19 mouse cellular contexts compared by ENCODE assay signal in the genomic region with DNA sequence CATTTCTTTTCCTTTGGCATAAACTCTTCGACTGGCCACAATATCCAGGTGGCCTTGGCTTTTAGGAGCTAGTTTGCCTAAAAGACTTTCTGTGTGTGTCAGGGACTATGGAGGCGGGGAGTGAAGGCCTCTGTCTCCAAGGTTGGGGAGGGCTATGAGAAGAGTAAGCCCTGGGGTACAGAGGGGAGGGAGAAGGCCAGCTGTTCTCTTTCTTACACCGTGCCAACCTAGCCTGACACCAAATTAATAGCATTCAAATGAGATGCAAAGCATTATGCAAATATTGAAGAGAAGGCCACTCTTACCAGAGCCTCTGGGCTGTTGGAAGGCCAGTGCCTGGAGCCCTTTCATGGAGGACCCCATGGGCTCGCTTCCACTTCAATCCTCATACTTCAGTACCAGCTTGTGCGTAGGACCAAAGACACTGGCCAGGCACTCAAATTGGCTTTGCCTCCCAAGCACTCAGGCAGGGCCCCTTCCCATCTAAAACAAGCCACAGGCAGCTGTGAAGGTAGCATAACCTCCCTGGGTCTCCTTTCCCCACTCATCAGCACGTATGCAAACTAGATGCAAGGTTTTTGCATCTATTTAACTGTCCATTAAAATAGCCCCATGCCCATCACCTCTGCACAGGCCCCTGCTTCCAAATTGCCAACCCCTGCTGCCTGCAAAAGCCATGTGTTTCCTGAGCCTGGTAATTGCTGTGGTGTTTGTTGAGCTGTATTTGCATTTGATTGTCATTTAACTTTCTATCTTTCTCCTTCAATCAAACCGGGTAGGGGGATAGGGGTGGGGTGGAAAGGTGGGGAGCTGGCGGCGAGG. TPM values are rescaled to one million over a fixed set of nuclear protein-coding genes. Genes with fewer than 3 reads are reported as not detected.
DNase-seq lines count a peak whose midpoint lies in the region; ATAC-seq and TF ChIP-seq lines count a peak whose summit lies in the region.
"Had no signal": no experiment of that assay in that cellular context is flagged by ENCODE, and none has a peak within 500 bp of the region (broad histone marks: within the 10 kb centered on the region; RNA-seq: fewer than 3 reads in every experiment).

No protein-coding gene starts in this region.

- peak; percentile 49 for ATAC-seq in forebrain, postnatal 0 days
- peak; percentile 77 for ATAC-seq in midbrain, embryonic 14.5 days (ENCODE audit: low FRiP score, low TSS enrichment)
- ATAC-seq: liver, postnatal 0 days had no signal

- H3K4me2 ChIP-seq in CH12.LX (ENCODE audit: insufficient read depth, low read depth, poor library complexity, severe bottlenecking) = no peak overlapping the region
- H3K4me2 ChIP-seq in forebrain, postnatal 0 days (ENCODE audit: low read depth) = no peak overlapping the region
- H3K4me2 ChIP-seq in midbrain, embryonic 14.5 days (ENCODE audit: low read length) = peak overlapping the region; percentile 9; the same call in 1 of the 2 replicates
- H3K4me2 ChIP-seq: heart, embryonic 11.5 days; stomach, embryonic 15.5 days had no signal

- TF ChIP-seq POLR2A in CH12.LX (IDR thresholded peaks at IDR 0.05; ENCODE audit: low read depth, low read length) = no peak

- H3K27ac ChIP-seq in CH12.LX (ENCODE audit: insufficient read depth, low read depth) = no peak overlapping the region
- peak overlapping the region; percentile 46 for H3K27ac ChIP-seq in forebrain, postnatal 0 days (ENCODE audit: low read depth, low read length)
- peak overlapping the region; percentile 82 for H3K27ac ChIP-seq in midbrain, embryonic 14.5 days (replicated peaks; ENCODE audit: low read depth, low read length)
- H3K27ac ChIP-seq in layer of hippocampus, adult 2 months = no peak overlapping the region
- H3K27ac ChIP-seq: stomach, embryonic 15.5 days had no signal

- WGBS in forebrain, postnatal 0 days = 16% methylated on average over 9 of the region's 9 CpGs
- WGBS in midbrain, embryonic 14.5 days = 23% methylated on average over 9 of the region's 9 CpGs

- no peaks in the 10 kb centered on the region for H3K36me3 ChIP-seq in CH12.LX (replicated peaks in 1 of 2; ENCODE audit: control insufficient read depth in 1 of 2, insufficient read depth in 1 of 2, low read length in 1 of 2)
- no peaks in the 10 kb centered on the region for H3K36me3 ChIP-seq in forebrain, postnatal 0 days (ENCODE audit: insufficient read depth)
- H3K36me3 ChIP-seq in midbrain, embryonic 14.5 days (ENCODE audit: control insufficient read depth, insufficient read depth, low read length) = no peaks in the 10 kb centered on the region
- H3K36me3 ChIP-seq: stomach, embryonic 15.5 days had no signal

- peaks cover 8% of the 10 kb centered on the region for H3K9me3 ChIP-seq in CH12.LX (replicated peaks; ENCODE audit: low read length)
- H3K9me3 ChIP-seq in forebrain, postnatal 0 days (ENCODE audit: low read length) = no peaks in the 10 kb centered on the region
- no peaks in the 10 kb centered on the region for H3K9me3 ChIP-seq in midbrain, embryonic 14.5 days (ENCODE audit: control insufficient read depth, low read length)
- H3K9me3 ChIP-seq: stomach, embryonic 15.5 days had no signal

- DNase-seq in adrenal gland, adult (ENCODE audit: inconsistent age in 2 of 2, low spot score in 1 of 2) = peak; percentile 53 to 73
- DNase-seq in adrenal gland, postnatal 4 days (ENCODE audit: low spot score in 2 of 2) = no peak
- peak; percentile 38 for DNase-seq in CH12.LX (ENCODE audit: extremely low read depth)
- DNase-seq in forebrain, postnatal 0 days = no peak
- peak; percentile 64 for DNase-seq in midbrain, embryonic 14.5 days
- no peak for DNase-seq in layer of hippocampus, postnatal 36 days
- DNase-seq in T-cell, adult 2 months (ENCODE audit: low spot score) = no peak
- DNase-seq in layer of hippocampus, adult 2 months (ENCODE audit: low spot score in 2 of 2) = no peak
- DNase-seq: cerebellum, adult 8-10 months; gastrocnemius, postnatal 10 days; heart, postnatal 36 days; kidney, adult 11 months; kidney, postnatal 4 days; liver, postnatal 0 days; lung, postnatal 4 days; right cerebral cortex, postnatal 4 days; thymus, postnatal 36 days had no signal

- H3K9ac ChIP-seq in CH12.LX (ENCODE audit: insufficient read depth, low read depth) = no peak overlapping the region
- H3K9ac ChIP-seq in forebrain, postnatal 0 days = no peak overlapping the region
- H3K9ac ChIP-seq in midbrain, embryonic 14.5 days (replicated peaks; ENCODE audit: low read length) = no peak overlapping the region; the same call in 1 of the 2 replicates
- H3K9ac ChIP-seq: liver, postnatal 0 days; stomach, embryonic 15.5 days had no signal

- no peak for TF ChIP-seq EP300 in CH12.LX (IDR thresholded peaks at IDR 0.05; ENCODE audit: low read length)

- H3K27me3 ChIP-seq in CH12.LX (replicated peaks) = peaks cover 16% of the 10 kb centered on the region
- H3K27me3 ChIP-seq in forebrain, postnatal 0 days (ENCODE audit: insufficient read depth, low read length) = no peaks in the 10 kb centered on the region
- H3K27me3 ChIP-seq in midbrain, embryonic 14.5 days (ENCODE audit: control insufficient read depth, insufficient read depth, low read length) = no peaks in the 10 kb centered on the region

- in situ Hi-C loops in CH12.LX (cut with MboI; ENCODE audit: low pct_ligation_motif_present, low pct_unique_long_range_greater_than_20kb, low sequenced_read_pairs) = no loop called here

- dilution Hi-C loops in CH12.LX (cut with MboI; ENCODE audit: extremely low pct_ligation_motif_present, extremely low pct_unique_long_range_greater_than_20kb, low sequenced_read_pairs) = no loop called here

- H3K4me1 ChIP-seq in CH12.LX (ENCODE audit: control insufficient read depth in 1 of 2, insufficient read depth in 2 of 2) = peaks cover 0 to 26% of the 10 kb centered on the region in 2 experiments; a peak in 2 of 4 replicates
- H3K4me1 ChIP-seq in forebrain, postnatal 0 days (ENCODE audit: insufficient read depth) = peaks cover 17% of the 10 kb centered on the region; the same call in 1 of the 2 replicates
- peaks cover 50% of the 10 kb centered on the region for H3K4me1 ChIP-seq in midbrain, embryonic 14.5 days (ENCODE audit: control insufficient read depth, insufficient read depth, low read length)

- no peak for TF ChIP-seq CTCF in CH12.LX (conservative IDR thresholded peaks at IDR 0.05 in 1 of 2, IDR thresholded peaks at IDR 0.05 in 1 of 2; ENCODE audit: low read depth in 2 of 2, low read length in 2 of 2)
- TF ChIP-seq CTCF in forebrain, postnatal 0 days (IDR thresholded peaks at IDR 0.05; ENCODE audit: low read depth) = no peak
- no peak for TF ChIP-seq CTCF in layer of hippocampus, adult 2 months (conservative IDR thresholded peaks at IDR 0.05)

- no peaks in the 10 kb centered on the region for H3K79me2 ChIP-seq in CH12.LX (replicated peaks; ENCODE audit: control insufficient read depth, extremely low read depth, insufficient read depth, poor library complexity, severe bottlenecking)

- no peak overlapping the region for H3K4me3 ChIP-seq in CH12.LX (replicated peaks in 1 of 3; ENCODE audit: low read depth in 2 of 3, low read length in 2 of 3, poor library complexity in 1 of 3)
- no peak overlapping the region for H3K4me3 ChIP-seq in forebrain, postnatal 0 days (ENCODE audit: low read depth, low read length)
- H3K4me3 ChIP-seq in midbrain, embryonic 14.5 days (replicated peaks; ENCODE audit: low read depth, low read length) = no peak overlapping the region
- no peak overlapping the region for H3K4me3 ChIP-seq in layer of hippocampus, adult 2 months
- H3K4me3 ChIP-seq: stomach, embryonic 15.5 days had no signal

- TF ChIP-seq RAD21 in CH12.LX (IDR thresholded peaks at IDR 0.05; ENCODE audit: low read depth, low read length) = no peak

TF ChIP-seq in CH12.LX, 34 proteins besides CTCF, POLR2A, EP300 and RAD21 (continues in another document):
- no peak for TF ChIP-seq MYC (IDR thresholded peaks at IDR 0.05; ENCODE audit: low read depth, low read length)
- no peak for TF ChIP-seq ELF1 (IDR thresholded peaks at IDR 0.05; ENCODE audit: low read depth, low read length)
- no peak for TF ChIP-seq POLR2AphosphoS2 (IDR thresholded peaks at IDR 0.05; ENCODE audit: low read depth, low read length)
- TF ChIP-seq JUN (IDR thresholded peaks at IDR 0.05; ENCODE audit: insufficient read depth, low read depth, low read length) = no peak
- TF ChIP-seq ZC3H11A (IDR thresholded peaks at IDR 0.05; ENCODE audit: low read depth, low read length) = no peak
- no peak for TF ChIP-seq ETS1 (conservative IDR thresholded peaks at IDR 0.05; ENCODE audit: low read depth, low read length)

RNA-seq across cellular contexts. Expression of a gene that starts 4.6 kb away (rescaled TPM):
- 1 to 10 TPM; 3.9 to 6.0 TPM for total RNA-seq in adrenal gland, postnatal 4 days (2021)
- 0.04 TPM in 1 of 2 replicates, not detected in the other for total RNA-seq in CH12.LX (2012; rRNA removed)
- not detected in 2 replicates for total RNA-seq in CH12.LX (2014; rRNA removed)
- polyA plus RNA-seq in CH12.LX (2012; ENCODE audit: insufficient read length, low read depth) = 0.45 TPM in 1 of 2 replicates, not detected in the other
- 150 and 194 TPM in 2 replicates for total RNA-seq in forebrain, postnatal 0 days (2014; rRNA removed)
- polyA plus RNA-seq in forebrain, postnatal 0 days (2015; fragmentation: Nextera tagmentation; extraction: Ambion mirVana) = 183 and 214 TPM in 2 replicates
- 121 and 124 TPM in 2 replicates for polyA plus RNA-seq in midbrain, embryonic 14.5 days (2014; fragmentation: Nextera tagmentation; extraction: Ambion mirVana)
- 100 to 1,000 TPM; 148 to 153 TPM for total RNA-seq in layer of hippocampus, postnatal 36 days (2021)
- total RNA-seq in layer of hippocampus, adult 2 months (2021) = 100 to 1,000 TPM; 154 to 159 TPM
- polyA plus RNA-seq: liver, postnatal 0 days had no signal

RNA-seq across cellular contexts. Expression of a gene that starts 32.2 kb away (rescaled TPM):
- 10 to 100 TPM in 1 of 2 experiments, 1 to 10 TPM in 1; 9.1 to 16.9 TPM for total RNA-seq in adrenal gland, postnatal 4 days (2021)
- 0.13 TPM in 1 of 2 replicates, not detected in the other for total RNA-seq in CH12.LX (2012; rRNA removed)
- 0.15 and 0.21 TPM in 2 replicates for total RNA-seq in CH12.LX (2014; rRNA removed)
- polyA plus RNA-seq in CH12.LX (2012; ENCODE audit: insufficient read length, low read depth) = 0.36 and 0.37 TPM in 2 replicates
- total RNA-seq in forebrain, postnatal 0 days (2014; rRNA removed) = 3.8 and 6.8 TPM in 2 replicates
- 3.7 and 4.2 TPM in 2 replicates for polyA plus RNA-seq in forebrain, postnatal 0 days (2015; fragmentation: Nextera tagmentation; extraction: Ambion mirVana)
- polyA plus RNA-seq in midbrain, embryonic 14.5 days (2014; fragmentation: Nextera tagmentation; extraction: Ambion mirVana) = 4.0 and 4.2 TPM in 2 replicates
- 1 to 10 TPM; 1.3 to 1.7 TPM for total RNA-seq in layer of hippocampus, postnatal 36 days (2021)
- total RNA-seq in layer of hippocampus, adult 2 months (2021) = 1 to 10 TPM in 1 of 2 experiments, under 1 TPM in 1; 0.84 to 1.2 TPM

RNA-seq across cellular contexts. Expression of a gene that starts 56.5 kb away (rescaled TPM):
- total RNA-seq in adrenal gland, postnatal 4 days (2021) = 10 to 100 TPM; 80.7 to 81.8 TPM
- 28.4 and 30.5 TPM in 2 replicates for total RNA-seq in CH12.LX (2012; rRNA removed)
- 10.7 and 12.2 TPM in 2 replicates for total RNA-seq in CH12.LX (2014; rRNA removed)
- polyA plus RNA-seq in CH12.LX (2012; ENCODE audit: insufficient read length, low read depth) = 59.7 and 61.8 TPM in 2 replicates
- total RNA-seq in forebrain, postnatal 0 days (2014; rRNA removed) = 35.9 and 49.3 TPM in 2 replicates
- polyA plus RNA-seq in forebrain, postnatal 0 days (2015; fragmentation: Nextera tagmentation; extraction: Ambion mirVana) = 6.2 and 9.1 TPM in 2 replicates
- polyA plus RNA-seq in midbrain, embryonic 14.5 days (2014; fragmentation: Nextera tagmentation; extraction: Ambion mirVana) = 18.5 and 20.3 TPM in 2 replicates
- total RNA-seq in layer of hippocampus, postnatal 36 days (2021) = 10 to 100 TPM; 48.3 to 51.2 TPM
- total RNA-seq in layer of hippocampus, adult 2 months (2021) = 10 to 100 TPM; 59.0 to 62.4 TPM

Comparison
In these comparisons a context has a peak if more than half of its experiments do, and no peak if none do; other contexts are left out.
1. DNase-seq: peak in adrenal gland, adult (2 of 2), CH12.LX (single experiment) and midbrain, embryonic 14.5 days (single experiment); none in adrenal gland, postnatal 4 days (0 of 2), forebrain, postnatal 0 days (single experiment), layer of hippocampus, postnatal 36 days (0 of 2), T-cell, adult 2 months (single experiment) and layer of hippocampus, adult 2 months (0 of 2).
2. H3K27ac ChIP-seq: peak in forebrain, postnatal 0 days (single experiment) and midbrain, embryonic 14.5 days (single experiment); none in CH12.LX (single experiment) and layer of hippocampus, adult 2 months (single experiment).
3. RNA of a gene that starts 4.6 kb away (total RNA-seq): 150 to 194 TPM in forebrain, postnatal 0 days, 154 to 159 TPM in layer of hippocampus, adult 2 months and 148 to 153 TPM in layer of hippocampus, postnatal 36 days; 3.9 to 6.0 TPM in adrenal gland, postnatal 4 days and 0.04 TPM in CH12.LX; every median in the first group is over 10 times any median in the second.